Mouse (Mus musculus) frontal cortex, postnatal 25 days (tissue): Measurements from ENCODE around the gene Npas2.
A peak's percentile ranks its signal among the peaks of the same experiment; 100 is the strongest.

Experiments
- DNase-seq, 2 experiments: peaks; one replicate each; pipeline ENCODE4 v3.0.0; 2022; ENCODE audit warnings: low spot score in 2 of 2

The Npas2 gene

DNA sequence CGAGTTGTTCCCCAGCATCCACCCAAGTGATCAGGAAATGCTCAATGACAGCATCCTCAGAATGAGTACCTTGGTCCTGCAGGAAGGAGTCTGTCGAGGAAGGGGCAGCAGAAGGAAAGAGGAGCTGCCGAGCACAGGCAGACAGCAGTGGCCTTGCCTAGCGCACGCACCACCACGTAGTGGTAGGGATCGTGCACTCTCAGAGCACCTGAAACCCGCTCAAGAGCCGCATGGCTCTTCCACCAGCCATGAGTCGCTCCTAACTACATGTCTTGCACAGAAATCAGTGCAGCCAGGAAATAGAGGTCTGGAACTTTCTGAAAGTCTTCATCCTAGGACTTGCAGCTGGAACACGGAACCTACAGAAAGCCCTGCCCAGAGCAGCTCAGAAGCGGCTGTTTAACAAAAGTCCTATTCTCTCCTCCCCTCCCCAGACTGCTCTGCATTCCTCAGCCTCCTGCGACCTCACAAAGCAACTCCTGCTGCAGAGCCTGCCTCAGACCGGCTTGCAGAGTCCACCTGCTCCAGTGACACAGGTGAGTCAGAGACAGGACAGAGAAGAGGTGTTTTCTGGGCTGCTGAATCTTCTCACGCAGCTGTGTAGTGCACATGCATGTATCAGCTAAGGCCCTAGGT is 142.1 kb downstream of the Npas2 start:
- no peak for DNase-seq

DNA sequence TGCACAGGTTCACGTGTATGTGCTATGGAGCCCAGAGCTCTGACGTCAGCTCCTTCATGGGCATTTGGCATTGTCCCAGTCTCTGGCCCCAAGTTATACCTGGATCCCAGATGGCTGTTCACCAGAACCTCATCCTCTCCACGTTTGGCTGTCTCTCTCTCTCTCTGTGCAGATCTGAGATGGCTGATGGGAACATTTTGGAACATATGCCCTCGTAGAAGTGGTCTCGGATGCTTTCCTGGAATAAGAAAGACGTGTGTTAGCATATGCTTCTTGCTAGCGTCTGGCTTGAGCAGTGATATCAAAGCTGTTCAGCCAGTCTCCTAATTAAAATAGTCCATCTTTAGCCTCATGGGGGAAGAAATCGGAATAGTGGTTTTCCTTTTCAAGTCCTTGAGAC is 143.3 kb downstream of the Npas2 start:
- no peak for DNase-seq

DNA sequence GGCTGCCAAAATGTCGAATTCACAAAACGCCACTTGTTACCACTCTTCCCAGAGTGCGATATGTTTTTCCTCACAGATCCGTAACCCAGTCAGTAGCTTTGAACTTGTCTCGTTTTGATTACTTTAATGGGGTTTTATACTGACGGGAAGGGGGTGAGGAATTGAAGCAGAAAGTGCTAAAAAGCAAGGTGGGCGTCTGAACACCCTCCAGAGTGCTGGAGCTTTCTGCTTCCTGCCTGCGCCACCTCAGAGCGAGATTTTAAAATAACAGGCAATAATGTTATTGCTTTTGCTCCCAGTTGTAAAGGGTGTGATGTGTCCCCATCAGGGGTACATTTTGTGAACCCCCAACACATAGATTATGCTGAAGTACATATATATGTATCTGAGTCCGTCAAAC is 145.3 kb downstream of the Npas2 start:
- DNase-seq, result no peak

DNA sequence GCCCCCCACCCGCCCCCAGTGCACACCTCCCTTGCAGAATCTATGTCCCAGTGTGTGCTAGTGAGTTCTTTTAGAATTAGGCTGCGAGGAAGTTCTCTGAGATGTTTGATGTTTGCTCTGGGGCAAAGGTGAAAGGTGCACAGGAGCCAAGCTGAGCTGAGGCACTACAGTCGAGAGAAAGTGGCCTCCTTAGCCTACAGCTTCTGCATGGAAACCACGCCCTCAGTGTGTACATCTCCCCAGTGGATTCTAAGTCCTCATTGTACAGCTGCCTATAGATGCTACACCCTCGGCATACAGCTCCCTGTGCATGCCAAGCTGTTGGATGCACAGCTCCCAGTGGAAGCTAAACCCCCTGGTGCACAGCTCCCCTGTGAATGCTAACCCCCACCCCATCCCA is 145.9 kb downstream of the Npas2 start:
- DNase-seq, result no peak

DNA sequence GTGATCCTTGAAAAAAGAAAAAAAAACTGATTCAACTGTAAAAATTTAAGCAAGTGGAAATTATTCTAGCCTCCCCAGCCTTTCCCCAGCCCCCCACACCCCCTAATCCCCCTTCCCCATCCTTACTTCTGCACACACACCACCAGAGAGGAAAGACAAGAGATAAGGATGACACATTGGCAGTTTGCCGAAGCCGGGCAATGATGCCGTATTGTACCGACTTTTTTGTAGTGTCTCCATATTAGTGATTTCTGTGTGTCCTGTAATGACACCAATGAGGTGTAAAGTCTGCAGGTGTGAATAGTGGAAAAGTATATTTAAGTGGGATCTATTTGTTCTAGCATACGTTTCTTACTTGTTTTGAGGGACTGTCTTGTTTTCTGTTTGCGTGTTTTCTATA is 146.6 kb downstream of the Npas2 start:
- DNase-seq, result no peak

DNA sequence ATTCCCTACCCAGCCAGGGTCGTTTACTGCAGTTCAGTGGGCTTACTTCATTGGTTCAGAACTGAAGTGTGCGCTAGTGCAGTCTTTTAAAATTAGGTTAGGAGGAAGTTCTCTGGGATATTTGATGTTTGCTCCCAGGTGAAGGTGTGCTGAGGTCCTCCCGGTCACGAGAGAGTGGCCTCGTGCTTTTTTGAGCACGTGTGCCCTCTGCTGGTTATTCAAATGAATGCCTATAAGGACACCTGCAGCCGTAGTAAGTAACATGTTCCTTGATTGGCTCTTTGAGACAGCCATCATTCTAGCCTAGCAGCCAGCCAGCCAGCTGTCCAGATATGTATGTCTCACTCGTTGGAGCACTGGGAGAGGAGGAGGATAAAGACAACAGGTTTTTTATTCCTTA is 147.1 kb downstream of the Npas2 start:
- DNase-seq, result no peak

DNA sequence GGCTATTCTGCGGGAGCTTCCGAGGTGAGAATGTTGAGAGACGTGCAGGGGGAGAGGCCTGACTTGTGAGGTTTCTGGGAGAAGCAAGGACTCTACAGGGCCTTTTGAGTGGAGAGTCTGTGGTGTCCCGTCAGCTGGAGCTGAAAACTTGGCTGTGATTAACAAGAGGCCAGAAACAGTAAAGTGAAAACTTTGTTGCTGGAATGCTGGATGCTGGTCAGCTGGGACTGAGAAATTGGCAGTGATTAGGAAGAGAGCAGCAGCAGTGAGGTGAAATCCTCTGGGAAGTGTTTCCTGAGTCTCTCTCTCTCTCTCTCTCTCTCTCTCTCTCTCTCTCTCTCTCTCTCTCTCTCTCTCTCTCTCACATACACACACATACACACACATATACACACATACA is 148.3 kb downstream of the Npas2 start:
- peak in 1 of 2 experiments; percentile 1 for DNase-seq

DNA sequence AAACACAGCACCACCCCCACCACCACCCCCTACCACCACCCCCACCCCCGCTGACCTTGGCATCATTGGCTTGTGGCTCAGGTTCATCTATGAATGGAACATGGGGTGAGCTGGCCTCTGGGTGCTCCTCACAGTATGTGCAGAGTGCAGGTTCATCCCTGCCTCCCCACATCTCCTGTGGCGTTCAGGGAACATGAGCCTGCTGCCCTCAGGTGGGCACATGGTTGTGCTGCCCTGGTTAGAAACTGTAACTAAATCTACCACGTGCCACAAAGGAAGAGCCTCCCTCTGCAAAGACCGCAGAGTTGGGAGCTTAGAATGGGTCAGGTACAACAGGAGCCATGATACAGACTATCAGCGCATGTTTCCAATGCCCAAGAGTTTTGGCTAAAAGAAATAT is 149.7 kb downstream of the Npas2 start:
- DNase-seq, result no peak

DNA sequence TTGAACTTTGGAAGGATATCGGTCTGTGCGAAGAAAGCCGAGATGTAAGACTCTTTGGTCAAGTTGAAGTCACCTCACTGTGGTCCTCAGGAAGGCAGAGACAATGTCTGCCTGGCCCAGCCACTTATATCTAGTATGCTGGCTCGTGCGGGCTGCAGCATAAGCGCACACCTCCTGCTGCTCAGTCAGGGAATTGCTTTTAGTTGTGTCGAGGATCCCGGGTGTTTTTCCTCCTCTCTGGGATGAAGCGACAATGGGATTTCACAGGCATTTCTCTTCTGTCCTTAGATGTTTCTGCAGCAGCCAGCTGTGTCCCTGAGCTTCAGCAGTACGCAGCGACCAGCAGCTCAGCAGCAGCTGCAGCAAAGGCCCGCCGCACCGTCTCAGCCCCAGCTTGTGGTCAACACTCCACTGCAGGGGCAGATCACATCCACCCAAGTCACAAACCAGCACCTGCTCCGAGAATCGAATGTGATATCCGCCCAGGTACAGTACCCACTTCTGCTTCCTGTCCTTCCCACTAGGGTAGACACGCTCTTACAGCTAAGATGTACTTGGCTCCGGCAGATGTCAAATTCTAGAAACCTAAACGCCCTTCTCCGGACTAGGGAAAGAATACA is 151.6 kb downstream of the Npas2 start:
- peak in 1 of 2 experiments; percentile 1 for DNase-seq

DNA sequence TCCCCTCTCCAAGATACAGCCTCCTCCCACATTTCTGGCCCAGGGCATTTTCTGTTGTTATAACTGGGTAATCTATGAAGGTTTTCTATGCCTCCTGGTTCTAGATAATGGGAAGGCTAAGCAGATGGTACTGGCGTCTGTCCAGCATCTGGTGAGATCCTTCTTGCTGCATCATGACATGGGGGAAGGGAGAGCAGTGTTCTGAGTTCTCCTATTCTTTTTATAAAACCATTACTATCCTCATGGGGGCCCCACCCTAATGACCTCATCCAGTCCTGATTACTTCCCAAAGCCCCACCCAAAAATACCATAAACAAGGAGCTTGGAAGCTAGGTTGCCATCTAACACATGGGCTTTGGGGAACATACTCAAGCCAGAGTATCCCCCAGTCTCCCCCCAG is 155.5 kb downstream of the Npas2 start:
- no peak for DNase-seq

DNA sequence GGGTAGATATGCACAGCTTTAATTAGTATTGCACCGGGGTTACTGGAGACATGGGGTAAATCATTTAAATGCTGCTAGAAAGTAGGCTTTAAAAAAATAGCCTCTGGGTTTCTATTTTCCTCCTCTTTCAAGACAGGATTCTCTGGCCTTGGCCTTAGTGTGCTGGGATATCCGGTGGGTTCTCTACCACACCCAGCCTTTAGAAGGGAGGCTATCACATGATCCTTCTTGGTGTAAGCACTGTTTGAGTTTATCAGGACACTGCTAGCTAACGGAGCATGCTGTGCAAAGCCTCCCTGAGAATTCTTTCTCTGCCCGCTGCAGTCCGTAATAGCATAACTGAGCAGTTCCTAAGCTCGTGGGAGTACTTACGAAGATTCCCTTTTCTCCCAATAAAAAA is 155.9 kb downstream of the Npas2 start:
- no peak for DNase-seq

DNA sequence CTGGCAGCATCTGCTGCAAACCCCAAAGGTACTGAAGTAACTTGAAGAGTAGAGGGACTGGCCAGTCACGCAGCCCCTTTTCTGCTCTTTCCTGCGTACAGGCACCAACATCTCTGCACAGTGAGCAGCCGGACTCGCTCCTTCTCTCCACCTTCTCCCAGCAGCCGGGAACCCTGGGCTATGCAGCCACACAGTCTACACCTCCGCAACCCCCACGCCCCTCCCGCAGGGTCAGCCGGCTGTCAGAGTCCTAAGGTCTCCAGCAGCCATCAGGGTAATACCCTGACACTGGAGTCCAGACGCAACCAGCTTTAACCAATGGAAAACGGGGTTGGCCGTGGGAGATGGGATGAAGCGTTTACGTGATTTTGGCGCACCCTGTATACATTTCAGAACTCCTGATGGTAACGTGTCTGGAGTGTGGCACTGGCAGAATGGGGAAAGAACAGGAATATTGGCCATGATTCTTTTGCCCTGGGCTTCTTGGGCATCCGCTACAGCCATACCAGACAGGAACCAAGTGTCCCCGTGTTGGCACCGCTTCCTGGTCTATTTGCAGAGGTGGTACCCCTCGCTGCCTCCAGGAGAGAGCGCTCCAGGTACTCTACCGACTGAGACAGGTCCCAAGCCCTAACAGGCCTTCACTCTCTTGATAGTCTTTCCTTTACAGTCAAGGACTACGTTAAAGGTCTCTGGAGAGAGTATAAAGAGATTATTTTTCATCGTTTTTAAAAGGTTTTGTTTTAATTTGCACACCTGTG is 168.4 kb downstream of the Npas2 start:
- no peak for DNase-seq

DNA sequence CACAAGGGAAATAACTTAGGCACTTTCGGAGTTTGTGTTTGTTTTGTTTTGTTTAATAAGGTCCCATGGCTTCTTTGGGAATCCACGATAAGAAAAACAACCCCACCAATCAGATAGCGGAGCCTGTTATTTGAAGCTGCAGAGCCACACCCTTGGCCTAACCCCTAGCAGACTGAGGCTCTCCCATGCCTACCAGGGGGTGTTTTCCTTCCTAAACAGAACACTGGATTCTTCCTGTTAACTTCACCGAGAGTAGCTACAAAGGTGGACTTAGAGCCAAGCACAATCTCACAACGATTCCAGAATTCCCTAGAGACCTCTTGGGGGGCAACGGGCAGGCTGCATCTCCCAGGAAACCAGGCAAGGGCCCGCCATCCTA is 169.0 kb downstream of the Npas2 start:
- no peak for DNase-seq

DNA sequence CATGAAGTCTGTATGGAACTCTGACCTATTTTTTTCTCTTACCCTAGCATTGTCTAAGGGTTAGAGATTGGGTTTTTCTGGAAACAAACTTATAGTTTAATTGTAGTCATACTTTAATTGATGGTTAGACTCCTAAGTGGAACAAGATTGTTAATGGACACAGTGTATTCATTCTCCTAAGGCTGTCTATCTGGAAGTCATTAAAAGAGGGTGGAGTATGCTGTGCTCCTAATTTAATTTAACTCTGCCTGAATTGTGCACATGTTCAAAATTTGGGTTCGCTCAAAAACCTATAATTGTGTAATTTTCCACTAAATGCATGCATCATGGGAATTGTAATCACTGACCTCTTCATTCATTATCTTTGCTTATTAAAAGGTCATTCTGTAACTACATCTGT is 172.0 kb downstream of the Npas2 start:
- DNase-seq, result no peak

DNA sequence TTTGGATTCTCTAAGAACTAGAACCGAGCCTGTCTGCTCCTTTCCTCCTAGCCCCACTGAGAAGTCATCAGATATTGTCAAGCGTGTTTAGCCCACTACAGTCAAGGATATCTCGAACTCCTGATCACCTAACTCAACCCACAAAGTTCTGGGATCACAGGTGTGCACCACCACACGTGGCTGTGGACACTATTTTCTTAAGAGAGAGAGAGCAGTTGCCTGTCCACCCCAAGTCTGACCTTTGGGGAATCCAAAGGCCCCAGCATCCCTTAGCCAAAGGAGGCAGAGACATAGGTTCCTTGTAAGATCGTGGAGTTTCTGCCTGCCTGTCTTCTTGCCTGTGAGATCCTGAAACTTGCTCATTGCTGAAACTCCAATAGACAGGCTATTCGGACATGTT is 173.5 kb downstream of the Npas2 start:
- no peak for DNase-seq

DNA sequence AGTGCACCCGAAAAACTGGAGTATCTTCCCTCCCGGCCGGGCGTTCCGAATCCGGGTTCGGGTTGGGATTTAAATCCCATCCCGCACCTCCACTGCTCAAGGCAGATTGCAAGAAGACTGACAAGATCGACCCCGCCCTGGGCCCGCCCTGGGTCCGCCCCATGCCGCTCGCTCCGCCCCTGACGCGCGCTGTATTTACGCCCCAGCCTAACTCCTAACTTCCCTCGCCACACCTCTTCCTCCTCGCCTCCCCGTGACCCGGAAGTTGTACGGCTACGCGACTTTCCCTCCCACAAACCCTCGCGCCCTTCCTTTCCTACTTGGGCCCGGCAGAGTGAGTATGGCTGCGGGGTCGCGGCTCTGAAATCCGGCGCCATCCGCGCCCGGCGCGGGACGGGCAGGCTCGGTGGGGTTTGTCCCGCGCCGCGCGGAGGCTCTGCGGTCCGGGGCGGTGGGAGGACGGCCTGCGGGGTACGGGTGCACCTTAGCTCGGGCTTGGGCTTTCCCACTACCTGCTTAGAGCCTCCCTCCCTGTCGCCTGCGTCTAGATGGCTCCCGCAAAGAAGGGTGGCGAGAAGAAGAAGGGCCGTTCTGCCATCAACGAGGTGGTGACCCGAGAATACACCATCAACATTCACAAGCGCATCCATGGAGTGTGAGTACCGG is 174.2 kb downstream of the Npas2 start, which contains the start of gene Rpl31:
TSS of gene Rpl31 (plus strand) at position 242 of the 666 bp plus-strand sequence.
- peak; percentile 92 to 96 for DNase-seq

DNA sequence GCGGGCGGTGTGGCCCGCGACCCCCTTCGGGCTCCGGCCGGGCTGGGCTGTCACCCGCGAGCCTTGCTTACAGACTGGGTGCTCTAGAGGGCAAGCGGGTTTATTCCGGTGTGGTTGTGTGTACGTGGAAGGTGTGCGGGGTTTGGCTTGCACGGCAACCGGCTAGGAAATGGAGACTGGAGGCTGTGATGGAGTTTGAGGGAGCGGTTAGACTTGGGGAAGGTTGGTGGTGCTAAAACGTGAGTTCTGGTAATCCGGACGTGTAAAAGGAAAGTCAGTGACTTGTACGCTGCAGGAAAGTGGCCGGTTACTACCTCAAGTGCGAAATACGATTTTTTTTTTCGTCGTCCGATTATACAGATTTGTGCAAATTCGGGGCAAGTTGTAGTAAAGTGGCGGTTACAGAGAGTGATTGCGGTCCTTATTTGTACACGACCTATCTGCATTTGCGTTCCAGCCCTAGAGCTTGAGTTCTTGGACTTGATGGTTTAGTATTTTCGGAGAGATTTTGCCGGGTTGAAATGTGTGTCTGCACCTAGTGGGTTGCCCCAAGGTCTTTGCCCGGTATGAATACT is 174.8 kb downstream of the Npas2 start:
- DNase-seq, result no peak

DNA sequence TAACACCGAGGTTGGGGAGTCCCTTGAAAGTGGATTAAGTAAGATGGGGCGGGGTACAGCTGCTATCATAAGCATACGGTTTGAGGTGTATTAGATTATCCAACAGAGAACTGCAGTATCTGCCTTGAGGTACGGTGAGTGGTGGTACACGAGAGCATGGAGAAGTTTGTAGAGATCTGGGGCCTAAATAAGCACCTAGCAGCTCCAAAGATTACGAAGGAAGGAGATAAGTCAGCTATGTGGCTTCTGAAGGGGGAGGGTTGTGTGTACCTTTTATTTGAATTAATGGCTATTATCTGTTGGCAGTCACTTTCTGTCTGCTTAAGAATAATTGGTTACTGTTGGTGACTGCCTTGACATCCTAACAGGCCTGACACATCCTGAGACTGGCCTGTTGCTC is 176.9 kb downstream of the Npas2 start:
- no peak for DNase-seq

DNA sequence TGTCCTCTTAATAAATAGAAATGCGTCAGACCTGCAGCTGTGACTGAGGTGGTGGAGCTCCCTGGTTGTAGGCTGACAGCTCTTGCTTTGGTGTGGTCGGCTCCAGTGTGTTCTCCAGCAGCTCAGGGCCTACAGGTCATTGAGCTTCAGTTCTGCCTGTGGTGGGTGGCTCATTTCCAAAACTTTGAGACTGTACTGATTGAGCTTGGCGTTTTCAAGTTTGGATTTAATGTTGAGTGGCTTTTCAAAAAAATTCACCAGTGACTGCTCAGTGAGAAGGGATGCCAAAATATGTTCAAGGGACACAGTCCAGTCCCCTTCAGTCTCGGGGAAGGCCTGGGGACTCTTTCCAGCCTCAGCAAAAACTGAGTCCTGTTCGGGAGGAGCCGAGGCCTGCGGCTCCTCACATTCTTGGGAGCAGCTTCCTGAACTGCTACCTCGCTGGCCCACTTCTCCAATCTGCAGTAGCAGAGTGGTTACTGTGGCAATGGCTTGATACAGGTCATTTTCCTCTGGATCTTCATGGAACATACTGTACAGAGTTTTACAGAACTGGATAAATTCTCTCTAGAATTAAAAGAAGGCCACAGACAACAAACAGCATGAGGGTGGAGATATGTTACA is 178.8 kb downstream of the Npas2 start:
- DNase-seq, result no peak

DNA sequence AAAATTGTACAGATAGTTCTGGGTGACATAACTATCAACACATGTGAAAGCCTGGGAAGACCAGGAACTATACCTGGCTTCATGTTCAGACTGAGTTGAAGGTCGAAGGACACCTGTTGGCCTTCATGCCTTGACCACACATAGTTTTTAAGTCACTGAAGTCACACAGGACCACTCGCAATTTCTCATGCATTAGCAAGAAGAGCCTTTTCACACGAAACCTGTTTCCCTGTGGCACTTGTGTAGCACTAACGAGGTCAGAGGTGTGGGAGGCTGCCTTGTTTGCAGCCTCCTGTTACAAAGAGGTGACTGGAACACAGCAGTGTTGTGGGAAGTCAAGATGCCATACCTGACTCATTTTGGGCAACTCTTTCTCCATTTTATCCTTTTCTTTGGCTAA is 179.8 kb downstream of the Npas2 start:
- DNase-seq, result no peak

DNA sequence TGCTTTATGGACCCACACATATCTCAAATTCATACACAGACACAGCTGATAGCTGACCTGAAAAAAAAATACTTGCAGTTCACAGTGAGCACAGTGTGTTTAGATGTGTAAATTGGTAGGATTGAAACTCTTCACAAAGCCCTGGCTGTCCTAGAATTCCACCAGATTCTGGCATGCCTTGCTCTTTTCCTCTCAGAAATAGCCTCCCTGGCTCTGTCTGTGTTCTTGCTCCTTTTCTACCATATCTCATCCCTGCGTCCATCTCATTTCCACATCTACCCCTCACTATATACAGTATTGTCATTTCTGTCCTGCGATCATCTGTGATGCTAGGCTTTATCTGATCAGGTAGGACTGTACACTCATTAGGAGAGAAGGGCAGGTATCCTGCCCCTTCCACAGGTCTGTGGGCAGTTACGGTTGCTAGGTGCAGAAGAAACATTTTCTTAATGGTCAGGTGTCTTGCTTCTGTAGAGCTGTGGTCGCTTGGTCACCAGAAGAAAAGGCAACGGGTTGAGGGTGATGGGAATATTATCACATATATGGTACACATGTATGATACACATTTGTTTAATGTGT is 180.8 kb downstream of the Npas2 start:
- no peak for DNase-seq
